ENCODE assay signal across 7 mouse cellular contexts in genomic region chr16:56064334-56064990, GRCm38 (mm10). TPM values are rescaled to one million over a fixed set of nuclear protein-coding genes. Genes with fewer than 3 reads are reported as not detected.
DNase-seq lines count a peak whose midpoint lies in the region; ATAC-seq and TF ChIP-seq lines count a peak whose summit lies in the region.

No protein-coding gene starts in this region.

- no peak overlapping the region for H3K9ac ChIP-seq in hindbrain, postnatal 0 days (replicated peaks; ENCODE audit: low read length)

- no peaks in the 10 kb centered on the region for H3K27me3 ChIP-seq in hindbrain, postnatal 0 days (ENCODE audit: insufficient read depth, low read length)

- 4% methylated on average over 20 of the region's 20 CpGs for WGBS in hindbrain, postnatal 0 days
- WGBS in macrophage (ENCODE audit: missing documents) = 4% methylated on average over 16 of the region's 20 CpGs

- H3K4me2 ChIP-seq in hindbrain, postnatal 0 days (ENCODE audit: low read depth, low read length) = peak overlapping the region; percentile 54

- ATAC-seq in hindbrain, postnatal 0 days = peak; percentile 93

- no peaks in the 10 kb centered on the region for H3K4me1 ChIP-seq in hindbrain, postnatal 0 days (ENCODE audit: insufficient read depth, low read length)

- peak; percentile 73 for DNase-seq in adipocyte (ENCODE audit: low spot score)
- DNase-seq in cerebellum, postnatal 36 days = peak; percentile 49
- peak; percentile 43 for DNase-seq in gastrocnemius, adult 18-20 months (ENCODE audit: low spot score)
- peak; percentile 94 for DNase-seq in hindbrain, postnatal 0 days (ENCODE audit: low spot score)
- peak; percentile 47 to 59 for DNase-seq in left cerebral cortex, adult 2 months (ENCODE audit: extremely low spot score in 1 of 2, low spot score in 2 of 2)
- peak; percentile 58 for DNase-seq in right cerebral cortex, postnatal 14 days

- intact Hi-C loops in left cerebral cortex, adult 2 months (cut with DNase I) = loop anchor here (2.0 kb wide), 1 partner anchor 114 kb away; no protein-coding TSS in a partner anchor

- no peaks in the 10 kb centered on the region for H3K79me2 ChIP-seq in macrophage (ENCODE audit: inconsistent target)

- H3K36me3 ChIP-seq in hindbrain, postnatal 0 days (ENCODE audit: insufficient read depth, low read length) = no peaks in the 10 kb centered on the region
- no peaks in the 10 kb centered on the region for H3K36me3 ChIP-seq in macrophage (ENCODE audit: inconsistent target)

- H3K4me3 ChIP-seq in hindbrain, postnatal 0 days (ENCODE audit: low read length) = peak overlapping the region; percentile 24
- H3K4me3 ChIP-seq in left cerebral cortex, adult 2 months = peak overlapping the region; percentile 33
- peak overlapping the region; percentile 38 for H3K4me3 ChIP-seq in macrophage (ENCODE audit: inconsistent target)

- H3K27ac ChIP-seq in hindbrain, postnatal 0 days = 0 out of 2 replicates have a peak overlapping the region, but pooled peaks have one; percentile 51
- H3K27ac ChIP-seq in left cerebral cortex, adult 2 months = no peak overlapping the region
- peak overlapping the region; percentile 24; the same call in 1 of the 2 replicates for H3K27ac ChIP-seq in macrophage

- no peaks in the 10 kb centered on the region for H3K9me3 ChIP-seq in hindbrain, postnatal 0 days (ENCODE audit: low read length)

- TF ChIP-seq CTCF in hindbrain, postnatal 0 days (IDR thresholded peaks at IDR 0.05; ENCODE audit: low read depth) = peak; percentile 84
- TF ChIP-seq CTCF in left cerebral cortex, adult 2 months (IDR thresholded peaks at IDR 0.05) = peak; percentile 67

RNA-seq across cellular contexts. Expression of gene Senp7, which starts 16.3 kb away (rescaled TPM):
- 10 to 100 TPM in 1 of 2 experiments, 1 to 10 TPM in 1; 7.2 to 10.0 TPM for total RNA-seq in gastrocnemius, adult 18-20 months (2021)
- 11.4 and 23.8 TPM in 2 replicates for total RNA-seq in hindbrain, postnatal 0 days (2014; rRNA removed)
- polyA plus RNA-seq in hindbrain, postnatal 0 days (2015; fragmentation: Nextera tagmentation; extraction: Ambion mirVana) = 30.3 and 31.3 TPM in 2 replicates
- total RNA-seq in left cerebral cortex, adult 2 months (2021) = 10 to 100 TPM; 41.7 to 44.4 TPM
- 100 to 1,000 TPM in 1 of 26 experiments, 10 to 100 TPM in 25; 10.4 to 111 (median 64.7) TPM for total RNA-seq in macrophage (2018; cell fraction: chromatin; rRNA removed)
- total RNA-seq in macrophage (2018; cell fraction: cytosol; rRNA removed) = 10 to 100 TPM in 14 of 26 experiments, 1 to 10 TPM in 12; 4.4 to 14.9 (median 10.1) TPM
- 10 to 100 TPM; 13.0 to 92.4 (median 42.9) TPM for total RNA-seq in macrophage (2018; cell fraction: nucleus; rRNA removed)
- polyA plus RNA-seq in macrophage (2018) = 7.1 to 11.8 TPM (median 7.4 TPM) in 3 replicates

RNA-seq across cellular contexts. Expression of gene Trmt10c, which starts 26.8 kb away (rescaled TPM):
- total RNA-seq in gastrocnemius, adult 18-20 months (2021) = 1 to 10 TPM; 8.3 to 9.6 TPM
- 7.8 and 10.3 TPM in 2 replicates for total RNA-seq in hindbrain, postnatal 0 days (2014; rRNA removed)
- 15.0 and 15.9 TPM in 2 replicates for polyA plus RNA-seq in hindbrain, postnatal 0 days (2015; fragmentation: Nextera tagmentation; extraction: Ambion mirVana)
- total RNA-seq in left cerebral cortex, adult 2 months (2021) = 10 to 100 TPM in 1 of 2 experiments, 1 to 10 TPM in 1; 9.6 to 10.2 TPM
- total RNA-seq in macrophage (2018; cell fraction: chromatin; rRNA removed) = 10 to 100 TPM in 7 of 26 experiments, 1 to 10 TPM in 19; 1.2 to 17.7 (median 5.6) TPM
- 10 to 100 TPM in 14 of 26 experiments, 1 to 10 TPM in 12; 4.6 to 15.8 (median 11.6) TPM for total RNA-seq in macrophage (2018; cell fraction: cytosol; rRNA removed)
- 10 to 100 TPM in 8 of 26 experiments, 1 to 10 TPM in 18; 2.3 to 24.0 (median 6.9) TPM for total RNA-seq in macrophage (2018; cell fraction: nucleus; rRNA removed)
- polyA plus RNA-seq in macrophage (2018) = 10.5 to 28.3 TPM (median 22.9 TPM) in 3 replicates

RNA-seq across cellular contexts. Expression of gene Pcnp, which starts 34.9 kb away (rescaled TPM):
- 10 to 100 TPM; 56.6 to 57.2 TPM for total RNA-seq in gastrocnemius, adult 18-20 months (2021)
- 50.1 and 53.4 TPM in 2 replicates for total RNA-seq in hindbrain, postnatal 0 days (2014; rRNA removed)
- 221 and 233 TPM in 2 replicates for polyA plus RNA-seq in hindbrain, postnatal 0 days (2015; fragmentation: Nextera tagmentation; extraction: Ambion mirVana)
- 100 to 1,000 TPM; 164 to 167 TPM for total RNA-seq in left cerebral cortex, adult 2 months (2021)
- 100 to 1,000 TPM in 22 of 26 experiments, 10 to 100 TPM in 4; 97.1 to 205 (median 135) TPM for total RNA-seq in macrophage (2018; cell fraction: chromatin; rRNA removed)
- total RNA-seq in macrophage (2018; cell fraction: cytosol; rRNA removed) = 10 to 100 TPM; 57.6 to 79.0 (median 68.4) TPM
- 100 to 1,000 TPM in 20 of 26 experiments, 10 to 100 TPM in 6; 74.7 to 214 (median 138) TPM for total RNA-seq in macrophage (2018; cell fraction: nucleus; rRNA removed)
- 64.9 to 123 TPM (median 77.1 TPM) in 3 replicates for polyA plus RNA-seq in macrophage (2018)

Comparison
In these comparisons a context has a peak if more than half of its experiments do, and no peak if none do; other contexts are left out.
1. DNase-seq: peak in every context shown above with its lines; median percentile 94 in hindbrain, postnatal 0 days; 73 in adipocyte; 58 in right cerebral cortex, postnatal 14 days; 53 in left cerebral cortex, adult 2 months; 49 in cerebellum, postnatal 36 days; 43 in gastrocnemius, adult 18-20 months.